Mouse (Mus musculus) midbrain, postnatal 0 days (tissue): ENCODE data around the gene Osbpl5. TPM values are rescaled to one million over a fixed set of nuclear protein-coding genes. Genes with fewer than 3 reads are reported as not detected.

Experiments
- ATAC-seq: fragments of 200-750 bp; cut with Nextera tagmentation; 2 replicates; pipeline ENCODE4 v1.8.0; 2017; ENCODE audit warnings: moderate number of reproducible peaks, mild to moderate bottlenecking, moderate TSS enrichment, moderate library complexity; ENCODE audit not compliant: low FRiP score
- DNase-seq: peaks from one replicate; pipeline ENCODE4 v3.0.0-alpha.2; 2015; ENCODE audit warnings: low spot score
- H3K27ac ChIP-seq: fragments of 300-500 bp; sonication (generic); 2 replicates; pipeline ENCODE4 v1.5.1; 2014; ENCODE audit warnings: low read depth, mild to moderate bottlenecking, low read length, mixed read lengths
- H3K27me3 ChIP-seq: fragments of 300-500 bp; sonication (generic); 2 replicates; pipeline ENCODE4 v1.6.1; 2014; ENCODE audit warnings: low read length, control low read depth, mixed read lengths; ENCODE audit not compliant: insufficient read depth
- H3K36me3 ChIP-seq: fragments of 300-500 bp; sonication (generic); 2 replicates; pipeline ENCODE4 v1.6.1; 2014; ENCODE audit warnings: low read length, control low read depth, mixed read lengths; ENCODE audit not compliant: insufficient read depth
- H3K4me1 ChIP-seq: fragments of 300-500 bp; sonication (generic); 2 replicates; pipeline ENCODE4 v1.6.1; 2014; ENCODE audit warnings: mild to moderate bottlenecking, control low read depth, antibody characterized with exemption, low read length, mixed read lengths; ENCODE audit not compliant: insufficient read depth
- H3K4me2 ChIP-seq: fragments of 300-500 bp; sonication (generic); 2 replicates; pipeline ENCODE4 v1.6.1; 2014; ENCODE audit warnings: low read depth, mild to moderate bottlenecking, low read length, mixed read lengths; ENCODE audit not compliant: poor library complexity, severe bottlenecking
- H3K4me3 ChIP-seq: fragments of 300-500 bp; sonication (generic); 2 replicates; pipeline ENCODE4 v1.5.1; 2014; ENCODE audit warnings: low read depth, mild to moderate bottlenecking, low read length, moderate library complexity
- H3K9ac ChIP-seq: fragments of 300-500 bp; sonication (generic); replicated peaks from 2 replicates; pipeline ENCODE4 v1.6.1; 2014; ENCODE audit warnings: mild to moderate bottlenecking, low read length, moderate library complexity, mixed read lengths; ENCODE audit not compliant: poor library complexity, severe bottlenecking
- H3K9me3 ChIP-seq: fragments of 300-500 bp; sonication (generic); 2 replicates; pipeline ENCODE4 v1.6.1; 2016; ENCODE audit warnings: low read length, control low read depth
- CTCF ChIP-seq: IDR thresholded peaks from 2 replicates; pipeline ENCODE4 v1.5.1; 2016; ENCODE audit warnings: antibody characterized with exemption, mild to moderate bottlenecking
- WGBS: fragments of 180-500 bp; shearing (Covaris S2); extraction: QIAGEN DNeasy Blood & Tissue Kit; methylation state at CpG from one replicate; pipeline ENCODE4 v1.1.7; 2014; 5-methylcytosine and 5-hydroxymethylcytosine counted together
- polyA plus RNA-seq: library from polyadenylated mRNA; unstranded; fragments of >200 nt; fragmentation: Nextera tagmentation; extraction: Ambion mirVana; gene quantifications from 2 replicates; pipeline ENCODE4 v1.2.1, GENCODE M21; 2015
- total RNA-seq: library from RNA; depleted of rRNA; stranded (reverse); fragments of >200 nt; gene quantifications from 2 replicates; pipeline ENCODE4 v1.2.3, GENCODE M21; 2014

Osbpl5 gene
- total and polyA plus RNA-seq, 2 experiments from 2014 or later, result 26.7 to 52.6 TPM

DNA sequence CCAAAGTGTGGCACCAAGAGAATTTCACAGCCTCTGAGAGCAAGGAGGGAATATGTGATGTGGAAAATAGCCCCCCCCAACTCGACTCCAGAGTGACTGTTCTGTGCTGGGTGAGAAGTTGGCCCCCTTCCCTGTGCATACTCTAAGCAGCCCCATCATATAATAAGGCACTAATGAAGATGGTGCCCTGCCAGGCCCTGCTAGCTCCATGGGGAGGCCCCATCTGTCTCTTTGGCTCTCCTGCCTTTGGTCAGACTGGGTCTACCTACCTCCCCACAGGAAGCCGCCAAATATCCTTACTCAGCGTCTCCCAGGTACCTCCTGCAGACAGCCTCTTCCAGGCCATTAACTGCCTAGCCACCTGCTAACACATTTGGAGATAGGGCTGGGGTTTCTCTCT lies 2.2 kb upstream of the Osbpl5 start:
- WGBS, result 62% methylated on average over 3 of the region's 3 CpGs
- H3K9ac ChIP-seq, result no peak overlapping the region
- no peak overlapping the region for H3K27ac ChIP-seq
- H3K4me2 ChIP-seq, result no peak overlapping the region
- H3K4me1 ChIP-seq, result peaks cover 8% of the 10 kb centered on the region; the same call in 1 of the 2 replicates
- H3K9me3 ChIP-seq, result no peaks in the 10 kb centered on the region
- no peaks in the 10 kb centered on the region for H3K36me3 ChIP-seq
- TF ChIP-seq CTCF, result no peak
- H3K4me3 ChIP-seq, result no peak overlapping the region
- DNase-seq (no peak), ATAC-seq (no peak)
- H3K27me3 ChIP-seq, result peaks cover 10% of the 10 kb centered on the region

DNA sequence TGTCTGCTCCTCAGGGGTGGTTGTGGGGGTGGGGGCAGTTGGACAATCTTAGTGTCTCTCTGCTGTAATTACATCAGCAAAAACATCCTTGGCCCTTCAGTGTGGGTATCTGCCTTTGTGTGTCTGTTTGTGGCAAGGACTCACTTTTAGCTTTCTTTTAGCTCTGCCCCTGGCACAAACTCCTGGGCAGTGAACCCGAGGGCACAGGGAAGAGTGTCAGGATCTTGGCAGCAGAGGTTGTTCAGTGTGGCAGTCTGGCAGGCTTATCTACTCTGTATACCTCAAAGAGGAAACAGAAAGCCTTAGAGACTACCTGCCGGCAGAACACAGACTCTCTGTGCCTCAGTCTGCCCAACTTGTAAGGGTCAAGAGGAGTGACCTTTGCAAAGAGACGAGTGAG lies 911 bp upstream of the Osbpl5 start:
- no peak for TF ChIP-seq CTCF
- 78% methylated on average over 3 of the region's 3 CpGs for WGBS
- peaks cover 10% of the 10 kb centered on the region for H3K27me3 ChIP-seq
- H3K9ac ChIP-seq, result no peak overlapping the region
- H3K36me3 ChIP-seq, result no peaks in the 10 kb centered on the region
- peak overlapping the region; percentile 60; the same call in 1 of the 2 replicates for H3K4me2 ChIP-seq
- no peak overlapping the region for H3K4me3 ChIP-seq
- no peak overlapping the region for H3K27ac ChIP-seq
- no peak for DNase-seq
- no peaks in the 10 kb centered on the region for H3K9me3 ChIP-seq
- ATAC-seq, result no peak
- peaks cover 8% of the 10 kb centered on the region; the same call in 1 of the 2 replicates for H3K4me1 ChIP-seq

DNA sequence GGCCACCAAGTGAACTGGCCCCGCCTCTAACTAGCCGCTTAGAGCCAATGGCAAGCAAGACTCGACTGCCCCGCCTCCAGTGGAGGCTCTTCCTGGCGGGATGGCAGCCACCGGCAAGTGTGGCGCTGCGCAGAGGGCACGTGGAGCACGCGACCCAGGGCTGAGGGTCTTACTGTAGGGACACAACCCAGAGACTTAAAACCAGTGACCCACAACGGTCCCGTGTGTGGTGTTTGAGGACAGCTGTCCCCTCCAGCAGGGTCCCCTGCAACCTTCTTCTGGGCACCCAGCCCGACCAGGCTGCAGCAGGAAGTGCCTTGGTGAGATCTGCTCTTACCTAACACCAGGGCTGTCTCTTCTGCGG lies 224 bp upstream of the Osbpl5 start:
- Histone ChIP-seq H3K9ac (0 out of 2 replicates have a peak overlapping the region, but pooled peaks have one; percentile 3), H3K4me1 (peaks cover 8% of the 10 kb centered on the region; the same call in 1 of the 2 replicates), H3K4me3 (peak overlapping the region; percentile 30), H3K9me3 (no peaks in the 10 kb centered on the region), H3K27ac (no peak overlapping the region), H3K4me2 (peak overlapping the region; percentile 60), H3K36me3 (no peaks in the 10 kb centered on the region), H3K27me3 (peaks cover 10% of the 10 kb centered on the region)
- WGBS, result 1% methylated on average over 15 of the region's 15 CpGs
- peak; percentile 52 for TF ChIP-seq CTCF
- ATAC-seq (peak; percentile 83), DNase-seq (peak; percentile 81)

DNA sequence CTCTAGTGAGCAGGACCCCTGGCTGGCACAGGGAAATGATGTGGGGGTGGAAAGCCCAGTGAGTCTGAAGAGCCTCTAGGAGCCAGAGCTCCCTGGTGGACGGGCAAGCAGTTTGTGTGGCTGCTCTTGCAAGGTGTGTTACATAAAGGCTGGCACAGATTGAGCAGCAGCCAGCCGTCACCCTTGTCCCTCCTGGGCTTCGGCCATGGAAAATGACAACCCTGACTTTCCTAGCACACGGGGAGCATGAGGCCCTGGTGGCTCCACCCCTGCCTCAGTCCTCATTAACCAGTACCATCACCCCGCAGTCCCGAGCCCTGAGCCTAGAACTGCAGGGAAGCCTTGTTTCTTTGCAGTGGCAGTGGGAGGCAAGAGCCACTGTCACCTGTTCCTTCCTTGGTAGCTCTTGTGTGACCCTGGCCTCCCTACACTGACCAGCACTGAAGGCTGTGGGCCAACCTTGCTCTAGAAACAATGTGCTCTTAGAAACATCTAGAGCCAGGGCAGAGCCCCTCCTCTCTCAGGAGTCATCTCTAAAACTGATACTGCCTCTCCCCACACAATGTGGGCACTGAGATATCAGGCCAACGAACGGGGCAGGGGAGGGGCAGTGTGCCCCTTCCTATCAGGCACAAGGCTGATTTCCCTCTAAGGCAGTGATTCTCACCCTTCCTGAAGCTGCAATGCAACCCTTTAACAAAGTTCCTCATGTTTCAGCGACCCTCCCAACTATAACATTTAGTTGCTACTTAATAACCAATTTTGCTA lies 1.2 kb downstream of the Osbpl5 start:
- TF ChIP-seq CTCF, result no peak
- 77% methylated on average over 9 of the region's 9 CpGs for WGBS
- H3K4me1 ChIP-seq, result peaks cover 8% of the 10 kb centered on the region; the same call in 1 of the 2 replicates
- DNase-seq (no peak), ATAC-seq (no peak)
- H3K27ac ChIP-seq, result no peak overlapping the region
- peaks cover 10% of the 10 kb centered on the region for H3K27me3 ChIP-seq
- H3K4me3 ChIP-seq, result no peak overlapping the region
- H3K4me2 ChIP-seq, result no peak overlapping the region
- no peaks in the 10 kb centered on the region for H3K9me3 ChIP-seq
- H3K9ac ChIP-seq, result no peak overlapping the region
- no peaks in the 10 kb centered on the region for H3K36me3 ChIP-seq

DNA sequence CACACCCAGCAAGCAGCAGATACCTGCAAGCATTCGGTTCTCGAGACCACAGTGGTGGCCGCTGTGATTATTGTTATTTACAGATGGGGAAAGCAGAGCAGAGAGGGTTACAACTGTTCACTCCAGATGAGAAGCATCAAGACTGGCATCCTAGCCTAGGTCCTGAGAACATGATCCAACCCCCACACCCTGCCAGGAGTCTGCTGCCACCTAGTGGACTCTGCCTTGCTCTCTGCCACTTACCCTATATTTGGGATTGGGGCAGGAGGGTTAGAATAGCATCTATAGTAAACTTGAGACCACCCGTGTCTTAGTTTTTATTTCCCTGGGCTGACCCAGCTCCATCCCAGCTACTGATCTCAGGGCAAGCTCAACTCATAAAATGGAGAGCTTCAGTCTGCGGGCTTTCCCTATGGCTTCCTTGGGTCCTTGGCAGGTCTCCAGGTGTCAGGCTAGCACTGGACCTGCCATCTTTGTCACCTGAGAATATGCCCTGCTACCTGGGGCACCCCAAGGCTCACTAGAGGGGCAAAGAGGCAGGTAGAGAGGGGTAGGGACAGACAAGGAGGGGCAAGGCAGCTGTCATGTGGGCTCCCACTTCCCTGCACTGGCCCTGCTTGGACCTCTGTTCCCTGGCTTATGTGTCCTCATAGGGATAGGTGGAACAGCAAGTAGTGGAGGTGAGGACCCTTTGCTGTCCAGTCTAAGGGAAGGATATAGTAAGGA lies 2.6 kb downstream of the Osbpl5 start:
- no peak overlapping the region for H3K4me2 ChIP-seq
- no peak overlapping the region for H3K4me3 ChIP-seq
- peaks cover 10% of the 10 kb centered on the region for H3K27me3 ChIP-seq
- ATAC-seq, result no peak
- peak; percentile 76 for TF ChIP-seq CTCF
- DNase-seq, result peak; percentile 44
- H3K27ac ChIP-seq, result no peak overlapping the region
- 52% methylated on average over 5 of the region's 5 CpGs for whole genome bisulfite sequencing
- peaks cover 8% of the 10 kb centered on the region; the same call in 1 of the 2 replicates for H3K4me1 ChIP-seq
- no peaks in the 10 kb centered on the region for H3K9me3 ChIP-seq
- no peak overlapping the region for H3K9ac ChIP-seq
- no peaks in the 10 kb centered on the region for H3K36me3 ChIP-seq

DNA sequence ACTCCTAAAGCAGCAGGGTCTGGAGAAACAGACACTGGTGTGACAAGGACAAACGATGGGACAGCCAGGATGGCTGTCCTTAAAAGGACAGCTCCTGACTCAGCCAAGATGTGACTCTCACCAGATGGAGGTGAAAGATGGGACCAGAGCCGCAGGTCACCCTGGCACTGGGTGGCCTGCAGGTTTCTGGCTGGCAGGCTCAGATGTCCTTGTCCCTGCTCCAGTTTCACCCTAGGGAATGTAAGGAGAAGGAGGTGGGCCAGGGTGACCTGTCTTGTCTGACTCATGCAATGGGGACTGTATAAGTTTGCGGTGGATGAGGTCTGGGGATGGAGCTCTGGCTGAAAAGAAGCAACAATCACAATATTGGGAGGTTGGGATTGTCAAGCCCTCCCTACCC lies 4.2 kb downstream of the Osbpl5 start:
- Histone ChIP-seq H3K36me3 (no peaks in the 10 kb centered on the region), H3K9me3 (no peaks in the 10 kb centered on the region), H3K4me1 (peaks cover 8% of the 10 kb centered on the region; the same call in 1 of the 2 replicates), H3K27me3 (peaks cover 5% of the 10 kb centered on the region), H3K4me2 (no peak overlapping the region), H3K4me3 (no peak overlapping the region), H3K27ac (no peak overlapping the region), H3K9ac (no peak overlapping the region)
- no peak for ATAC-seq
- TF ChIP-seq CTCF, result no peak
- WGBS, result 89% methylated on average over 3 of the region's 3 CpGs
- no peak for DNase-seq
